Mouse (Mus musculus): ENCODE results near the gene Lix1. TPM values are rescaled to one million over a fixed set of nuclear protein-coding genes. Genes with fewer than 3 reads are reported as not detected.

Lix1 gene
- polyA plus RNA-seq, 1 experiment from 2014 or later, result 26.8 TPM

GRCm38 (mm10) chr17:17398664-17399063 is 3.8 kb upstream of the Lix1 start:
- Histone ChIP-seq H3K36me3 (no peaks in the 10 kb centered on the region), H3K27me3 (replicated peaks) (no peaks in the 10 kb centered on the region), H3K9ac (no peak overlapping the region), H3K4me2 (replicated peaks) (no peak overlapping the region), H3K4me1 (no peaks in the 10 kb centered on the region), H3K9me3 (no peaks in the 10 kb centered on the region), H3K27ac (no peak overlapping the region), H3K4me3 (no peak overlapping the region)
- ATAC-seq (ENCODE audit: low FRiP score, low read depth), result no peak
- WGBS, result 75% methylated on average over 2 of the region's 2 CpGs

- WGBS, result 44% methylated on average over 5 of the region's 5 CpGs
- Histone ChIP-seq H3K4me2 (replicated peaks) (peak overlapping the region; percentile 40), H3K27ac (no peak overlapping the region), H3K4me3 (no peak overlapping the region), H3K27me3 (replicated peaks) (no peaks in the 10 kb centered on the region), H3K4me1 (0 out of 2 replicates have a peak, but pooled peaks cover 3% of the 10 kb centered on the region), H3K9ac (no peak overlapping the region), H3K9me3 (no peaks in the 10 kb centered on the region), H3K36me3 (no peaks in the 10 kb centered on the region)
- no peak for ATAC-seq (ENCODE audit: low FRiP score, low read depth)
Observed at GRCm38 (mm10) chr17:17403038-17403437, 566 bp downstream of the Lix1 start.

GRCm38 (mm10) chr17:17403578-17404112 is 1.2 kb downstream of the Lix1 start:
- H3K4me2 ChIP-seq (replicated peaks), result no peak overlapping the region
- H3K27me3 ChIP-seq (replicated peaks), result no peaks in the 10 kb centered on the region
- H3K4me1 ChIP-seq, result 0 out of 2 replicates have a peak, but pooled peaks cover 3% of the 10 kb centered on the region
- no peaks in the 10 kb centered on the region for H3K36me3 ChIP-seq
- H3K4me3 ChIP-seq, result no peak overlapping the region
- H3K9me3 ChIP-seq, result no peaks in the 10 kb centered on the region
- no peak overlapping the region for H3K27ac ChIP-seq
- 37% methylated on average over 3 of the region's 3 CpGs for WGBS
- ATAC-seq (ENCODE audit: low FRiP score, low read depth), result no peak
- no peak overlapping the region for H3K9ac ChIP-seq

GRCm38 (mm10) chr17:17404811-17405544 is 2.5 kb downstream of the Lix1 start:
- no peak for ATAC-seq (ENCODE audit: low FRiP score, low read depth)
- H3K9me3 ChIP-seq, result no peaks in the 10 kb centered on the region
- H3K36me3 ChIP-seq, result no peaks in the 10 kb centered on the region
- WGBS, result 23% methylated on average over 8 of the region's 8 CpGs
- no peak overlapping the region for H3K4me2 ChIP-seq (replicated peaks)
- no peak overlapping the region for H3K4me3 ChIP-seq
- no peaks in the 10 kb centered on the region for H3K27me3 ChIP-seq (replicated peaks)
- H3K4me1 ChIP-seq, result peaks cover 6% of the 10 kb centered on the region; the same call in 1 of the 2 replicates
- no peak overlapping the region for H3K27ac ChIP-seq
- H3K9ac ChIP-seq, result no peak overlapping the region

- 32% methylated on average over 1 of the region's 1 CpGs for WGBS
- H3K36me3 ChIP-seq, result no peaks in the 10 kb centered on the region
- H3K4me3 ChIP-seq, result no peak overlapping the region
- no peak overlapping the region for H3K4me2 ChIP-seq (replicated peaks)
- H3K9ac ChIP-seq, result no peak overlapping the region
- H3K27me3 ChIP-seq (replicated peaks), result no peaks in the 10 kb centered on the region
- no peak overlapping the region for H3K27ac ChIP-seq
- ATAC-seq (ENCODE audit: low FRiP score, low read depth), result no peak
- H3K9me3 ChIP-seq, result no peaks in the 10 kb centered on the region
- H3K4me1 ChIP-seq, result peaks cover 6% of the 10 kb centered on the region; the same call in 1 of the 2 replicates
Observed at GRCm38 (mm10) chr17:17405606-17406005, 3.1 kb downstream of the Lix1 start.

- 33% methylated on average over 6 of the region's 6 CpGs for WGBS
- Histone ChIP-seq H3K9me3 (no peaks in the 10 kb centered on the region), H3K4me1 (peaks cover 6% of the 10 kb centered on the region; the same call in 1 of the 2 replicates)
Observed at GRCm38 (mm10) chr17:17408137-17408536, 5.7 kb downstream of the Lix1 start.

GRCm38 (mm10) chr17:17408720-17409478 is 6.4 kb downstream of the Lix1 start:
- peak; percentile 78 for ATAC-seq (ENCODE audit: low FRiP score, low read depth)
- H3K27ac ChIP-seq, result no peak overlapping the region
- H3K4me3 ChIP-seq, result no peak overlapping the region
- no peak overlapping the region for H3K9ac ChIP-seq
- no peak overlapping the region for H3K4me2 ChIP-seq (replicated peaks)
- H3K4me1 ChIP-seq, result peaks cover 6% of the 10 kb centered on the region; the same call in 1 of the 2 replicates
- H3K36me3 ChIP-seq, result no peaks in the 10 kb centered on the region
- 41% methylated on average over 6 of the region's 6 CpGs for WGBS
- no peaks in the 10 kb centered on the region for H3K27me3 ChIP-seq (replicated peaks)
- no peaks in the 10 kb centered on the region for H3K9me3 ChIP-seq

More at GRCm38 (mm10) chr17:17408137-17408536, 5.7 kb downstream of the Lix1 start:
- no peak overlapping the region for H3K4me2 ChIP-seq (replicated peaks)
- no peak for ATAC-seq (ENCODE audit: low FRiP score, low read depth)
- H3K36me3 ChIP-seq, result no peaks in the 10 kb centered on the region
- H3K9ac ChIP-seq, result no peak overlapping the region
- H3K27me3 ChIP-seq (replicated peaks), result no peaks in the 10 kb centered on the region
- no peak overlapping the region for H3K4me3 ChIP-seq
- no peak overlapping the region for H3K27ac ChIP-seq

- Histone ChIP-seq H3K4me1 (peaks cover 6% of the 10 kb centered on the region; the same call in 1 of the 2 replicates), H3K4me3 (no peak overlapping the region), H3K9ac (no peak overlapping the region), H3K4me2 (replicated peaks) (no peak overlapping the region), H3K27me3 (replicated peaks) (no peaks in the 10 kb centered on the region), H3K36me3 (no peaks in the 10 kb centered on the region), H3K27ac (no peak overlapping the region), H3K9me3 (no peaks in the 10 kb centered on the region)
- 0% methylated on average over 2 of the region's 2 CpGs for WGBS
- peak; percentile 45; the same call in 1 of the 2 replicates for ATAC-seq (ENCODE audit: low FRiP score, low read depth)
Observed at GRCm38 (mm10) chr17:17409601-17410000, 7.1 kb downstream of the Lix1 start.

GRCm38 (mm10) chr17:17411443-17411842 is 9.0 kb downstream of the Lix1 start:
- ATAC-seq (ENCODE audit: low FRiP score, low read depth), result no peak
- Histone ChIP-seq H3K27ac (no peak overlapping the region), H3K27me3 (replicated peaks) (no peaks in the 10 kb centered on the region), H3K36me3 (no peaks in the 10 kb centered on the region), H3K9ac (no peak overlapping the region), H3K9me3 (no peaks in the 10 kb centered on the region), H3K4me3 (no peak overlapping the region), H3K4me1 (peaks cover 3% of the 10 kb centered on the region; the same call in 1 of the 2 replicates), H3K4me2 (replicated peaks) (no peak overlapping the region)
- WGBS, result 74% methylated on average over 2 of the region's 2 CpGs

GRCm38 (mm10) chr17:17412176-17412575 is 9.7 kb downstream of the Lix1 start:
- no peaks in the 10 kb centered on the region for H3K27me3 ChIP-seq (replicated peaks)
- H3K4me3 ChIP-seq, result no peak overlapping the region
- H3K4me1 ChIP-seq, result peaks cover 3% of the 10 kb centered on the region; the same call in 1 of the 2 replicates
- no peak for ATAC-seq (ENCODE audit: low FRiP score, low read depth)
- no peak overlapping the region for H3K27ac ChIP-seq
- no peaks in the 10 kb centered on the region for H3K9me3 ChIP-seq
- H3K9ac ChIP-seq, result no peak overlapping the region
- 93% methylated on average over 2 of the region's 2 CpGs for WGBS
- no peaks in the 10 kb centered on the region for H3K36me3 ChIP-seq
- no peak overlapping the region for H3K4me2 ChIP-seq (replicated peaks)

GRCm38 (mm10) chr17:17414206-17414605 is 11.7 kb downstream of the Lix1 start:
- Histone ChIP-seq H3K27ac (no peak overlapping the region), H3K4me1 (peaks cover 3% of the 10 kb centered on the region; the same call in 1 of the 2 replicates), H3K36me3 (no peaks in the 10 kb centered on the region), H3K9me3 (no peaks in the 10 kb centered on the region), H3K27me3 (replicated peaks) (no peaks in the 10 kb centered on the region), H3K4me3 (no peak overlapping the region), H3K9ac (no peak overlapping the region), H3K4me2 (replicated peaks) (no peak overlapping the region)
- WGBS, result 93% methylated on average over 3 of the region's 3 CpGs
- no peak for ATAC-seq (ENCODE audit: low FRiP score, low read depth)

GRCm38 (mm10) chr17:17424609-17425307 is 22.3 kb downstream of the Lix1 start:
- ATAC-seq (ENCODE audit: low FRiP score, low read depth), result no peak
- H3K27ac ChIP-seq, result no peak overlapping the region
- no peaks in the 10 kb centered on the region for H3K4me1 ChIP-seq
- no peaks in the 10 kb centered on the region for H3K36me3 ChIP-seq
- WGBS, result 47% methylated on average over 4 of the region's 4 CpGs
- H3K4me3 ChIP-seq, result no peak overlapping the region
- no peaks in the 10 kb centered on the region for H3K27me3 ChIP-seq (replicated peaks)
- no peaks in the 10 kb centered on the region for H3K9me3 ChIP-seq
- no peak overlapping the region for H3K4me2 ChIP-seq (replicated peaks)
- no peak overlapping the region for H3K9ac ChIP-seq

All from neural tube, embryonic 12.5 days (tissue).